Mouse (Mus musculus) small intestine, adult 2 months (tissue): ENCODE results near the gene Emc3. TPM values are rescaled to one million over a fixed set of nuclear protein-coding genes. Genes with fewer than 3 reads are reported as not detected.

Experiments used
- H3K27ac ChIP-seq: fragments of 200-500 bp; 2 replicates; pipeline ENCODE4 v1.5.1; 2012; ENCODE audit warnings: low read depth, low read length, control low read depth, inconsistent platforms; ENCODE audit not compliant: insufficient read depth
- H3K27me3 ChIP-seq: fragments of 200-500 bp; 2 replicates; pipeline ENCODE4 v1.6.1; 2012; ENCODE audit warnings: mild to moderate bottlenecking, moderate library complexity, low read length, inconsistent platforms; ENCODE audit not compliant: control insufficient read depth, insufficient read depth
- H3K36me3 ChIP-seq: fragments of 200-500 bp; 2 replicates; pipeline ENCODE4 v1.6.1; 2012; ENCODE audit warnings: mild to moderate bottlenecking, low read length, control low read depth, inconsistent platforms; ENCODE audit not compliant: control insufficient read depth, insufficient read depth
- H3K4me1 ChIP-seq: fragments of 200-500 bp; 2 replicates; pipeline ENCODE4 v1.6.1; 2012; ENCODE audit warnings: low read length, inconsistent platforms, mixed read lengths; ENCODE audit not compliant: control insufficient read depth, insufficient read depth, insufficient read length
- H3K4me3 ChIP-seq: fragments of 200-500 bp; 2 replicates; pipeline ENCODE4 v1.5.1; 2012; ENCODE audit warnings: low read depth, mild to moderate bottlenecking, control low read depth, inconsistent platforms, low read length, moderate library complexity
- CTCF ChIP-seq: fragments of 200-500 bp; IDR thresholded peaks from 2 replicates; pipeline ENCODE4 v1.5.1; 2012; ENCODE audit warnings: low read depth, mild to moderate bottlenecking, control low read depth, inconsistent platforms, low read length, moderate library complexity, mixed read lengths; ENCODE audit not compliant: insufficient replicate concordance, insufficient read length; ENCODE audit errors: extremely low read depth
- POLR2A ChIP-seq: fragments of 200-500 bp; IDR thresholded peaks from 2 replicates; pipeline ENCODE4 v1.6.1; 2012; ENCODE audit warnings: low read depth, mild to moderate bottlenecking, control low read depth, inconsistent platforms, low read length, moderate library complexity
- WGBS: fragments of 180-500 bp; shearing (Covaris S2); methylation state at CpG from one replicate; pipeline ENCODE4 v1.1.7; 2018; 5-methylcytosine and 5-hydroxymethylcytosine counted together
- polyA plus RNA-seq: library from polyadenylated mRNA; depleted of rRNA; stranded (reverse); fragments of >200 nt; gene quantifications from 2 replicates; pipeline ENCODE4 v1.2.3, GENCODE M21; 2012

The Emc3 gene
- polyA plus RNA-seq, 1 experiment: 19.7 TPM

GRCm38 (mm10) chr6:113513944-113514343, 17.5 kb downstream of the Emc3 start:
- TF ChIP-seq POLR2A (no peak), CTCF (no peak)
- no peak overlapping the region for H3K27ac ChIP-seq
- WGBS: 67% methylated on average over 6 of the region's 6 CpGs
- H3K27me3 ChIP-seq: no peaks in the 10 kb centered on the region
- no peaks in the 10 kb centered on the region for H3K4me1 ChIP-seq
- H3K36me3 ChIP-seq: peaks cover 44% of the 10 kb centered on the region
- no peak overlapping the region for H3K4me3 ChIP-seq

GRCm38 (mm10) chr6:113508947-113509280, 22.5 kb downstream of the Emc3 start:
- no peaks in the 10 kb centered on the region for H3K4me1 ChIP-seq
- no peak for TF ChIP-seq CTCF
- no peak for TF ChIP-seq POLR2A
- WGBS: 43% methylated on average over 5 of the region's 5 CpGs
- H3K36me3 ChIP-seq: peaks cover 3% of the 10 kb centered on the region; the same call in 1 of the 2 replicates
- H3K27ac ChIP-seq: no peak overlapping the region; the same call in 1 of the 2 replicates
- H3K27me3 ChIP-seq: no peaks in the 10 kb centered on the region
- H3K4me3 ChIP-seq: no peak overlapping the region

- no peak overlapping the region for H3K4me3 ChIP-seq
- H3K4me1 ChIP-seq: no peaks in the 10 kb centered on the region
- WGBS: 65% methylated on average over 7 of the region's 7 CpGs
These were observed 23.0 kb downstream of the Emc3 start for GRCm38 (mm10) chr6:113508272-113508946.

GRCm38 (mm10) chr6:113507130-113507529, 24.3 kb downstream of the Emc3 start:
- Histone ChIP-seq H3K4me3 (no peak overlapping the region), H3K27me3 (no peaks in the 10 kb centered on the region), H3K4me1 (no peaks in the 10 kb centered on the region), H3K27ac (no peak overlapping the region), H3K36me3 (no peaks in the 10 kb centered on the region)
- TF ChIP-seq CTCF (no peak), POLR2A (no peak)

More at GRCm38 (mm10) chr6:113508272-113508946, 23.0 kb downstream of the Emc3 start:
- Histone ChIP-seq H3K27me3 (no peaks in the 10 kb centered on the region), H3K27ac (no peak overlapping the region), H3K36me3 (no peaks in the 10 kb centered on the region)
- TF ChIP-seq CTCF (no peak), POLR2A (no peak)

- no peaks in the 10 kb centered on the region for H3K4me1 ChIP-seq
- H3K27me3 ChIP-seq: 0 out of 2 replicates have a peak, but pooled peaks cover 6% of the 10 kb centered on the region
- H3K36me3 ChIP-seq: no peaks in the 10 kb centered on the region
- WGBS: 85% methylated on average over 1 of the region's 1 CpGs
- H3K4me3 ChIP-seq: no peak overlapping the region
- TF ChIP-seq CTCF (no peak), POLR2A (no peak)
- H3K27ac ChIP-seq: no peak overlapping the region
These were observed 25.8 kb downstream of the Emc3 start for GRCm38 (mm10) chr6:113505689-113506088.

GRCm38 (mm10) chr6:113502801-113503200, 28.7 kb downstream of the Emc3 start:
- TF ChIP-seq CTCF (no peak), POLR2A (no peak)
- WGBS: 86% methylated on average over 2 of the region's 2 CpGs
- Histone ChIP-seq H3K27ac (no peak overlapping the region), H3K4me3 (no peak overlapping the region), H3K4me1 (no peaks in the 10 kb centered on the region), H3K36me3 (no peaks in the 10 kb centered on the region), H3K27me3 (0 out of 2 replicates have a peak, but pooled peaks cover 8% of the 10 kb centered on the region)

- TF ChIP-seq POLR2A (no peak), CTCF (no peak)
- H3K4me3 ChIP-seq: no peak within 1 kb of the TSS
- no peaks in the 10 kb centered on the region for H3K36me3 ChIP-seq
- 0 out of 2 replicates have a peak, but pooled peaks cover 8% of the 10 kb centered on the region for H3K27me3 ChIP-seq
- no peak within 1 kb of the TSS for H3K27ac ChIP-seq
- no peaks in the 10 kb centered on the region for H3K4me1 ChIP-seq
- 8% methylated on average over 32 of the region's 32 CpGs for WGBS
These were observed 29.9 kb downstream of the Emc3 start, which contains the start of gene Prrt3 for GRCm38 (mm10) chr6:113501388-113502084. TSS of gene Prrt3 (minus strand) at chr6:113501931.
